Mouse (Mus musculus) liver, embryonic 14.5 days (tissue): ENCODE results near the gene Ntng2. TPM values are rescaled to one million over a fixed set of nuclear protein-coding genes. Genes with fewer than 3 reads are reported as not detected.

Experiments used
- ATAC-seq: fragments of 200-750 bp; cut with Nextera tagmentation; 2 replicates; pipeline ENCODE4 v1.8.0; 2017; ENCODE audit warnings: moderate number of reproducible peaks, mild to moderate bottlenecking, moderate library complexity; ENCODE audit not compliant: insufficient read depth
- DNase-seq, 3 experiments: peaks; one replicate each; pipeline ENCODE4 v3.0.0-alpha.2; 2012 to 2013; ENCODE audit warnings: low read depth in 3 of 3, low spot score in 3 of 3
- H3K27ac ChIP-seq: fragments of 300-500 bp; sonication (generic); 2 replicates; pipeline ENCODE4 v1.5.1; 2014; ENCODE audit warnings: moderate library complexity, mild to moderate bottlenecking, control low read depth, inconsistent platforms
- H3K27me3 ChIP-seq: fragments of 300-500 bp; sonication (generic); 2 replicates; pipeline ENCODE4 v1.6.1; 2014; ENCODE audit warnings: mild to moderate bottlenecking, low read length, moderate library complexity; ENCODE audit not compliant: control insufficient read depth, insufficient read depth
- H3K36me3 ChIP-seq: fragments of 300-500 bp; sonication (generic); replicated peaks from 2 replicates; pipeline ENCODE4 v1.6.1; 2014; ENCODE audit warnings: low read depth; ENCODE audit not compliant: control insufficient read depth, insufficient read depth
- H3K4me1 ChIP-seq, 2 experiments: fragments of 200-500 bp in 1 of 2; fragments of 300-500 bp in 1 of 2; sonication (generic) in 1 of 2; replicated peaks; 2 replicates each; pipeline ENCODE4 v1.6.1; 2012 to 2014; ENCODE audit warnings: antibody characterized with exemption in 1 of 2, inconsistent platforms in 1 of 2, low read length in 1 of 2; ENCODE audit not compliant: control insufficient read depth in 2 of 2, insufficient read depth in 2 of 2
- H3K4me2 ChIP-seq: fragments of 300-500 bp; sonication (generic); 2 replicates; pipeline ENCODE4 v1.6.1; 2014; ENCODE audit warnings: low read depth, mild to moderate bottlenecking, control low read depth, moderate library complexity
- H3K4me3 ChIP-seq, 2 experiments: fragments of 200-500 bp in 1 of 2; fragments of 300-500 bp in 1 of 2; sonication (generic) in 1 of 2; 2 replicates each; pipeline ENCODE4 v1.5.1; 2012 to 2014; ENCODE audit warnings: low read depth in 2 of 2, low read length in 2 of 2, mild to moderate bottlenecking in 2 of 2, control low read depth in 1 of 2, inconsistent platforms in 1 of 2, moderate library complexity in 1 of 2; ENCODE audit not compliant: insufficient read depth in 1 of 2
- H3K9ac ChIP-seq: fragments of 300-500 bp; sonication (generic); replicated peaks from 2 replicates; pipeline ENCODE4 v1.6.1; 2014; ENCODE audit warnings: mild to moderate bottlenecking, control low read depth, moderate library complexity
- H3K9me3 ChIP-seq: fragments of 300-500 bp; sonication (generic); 2 replicates; pipeline ENCODE4 v1.6.1; 2016; ENCODE audit warnings: low read length, mixed read lengths; ENCODE audit not compliant: control insufficient read depth
- CTCF ChIP-seq: IDR thresholded peaks from 2 replicates; pipeline ENCODE4 v1.5.1; 2016; ENCODE audit warnings: antibody characterized with exemption, low read depth, control low read depth
- EP300 ChIP-seq: IDR thresholded peaks from 2 replicates; pipeline ENCODE4 v1.6.1; 2016; ENCODE audit warnings: antibody characterized with exemption, low read depth
- WGBS: fragments of 180-500 bp; shearing (Covaris S2); extraction: QIAGEN DNeasy Blood & Tissue Kit; methylation state at CpG from one replicate; pipeline ENCODE4 v1.1.7; 2014; ENCODE audit not compliant: insufficient replicate concordance; 5-methylcytosine and 5-hydroxymethylcytosine counted together
- polyA plus RNA-seq, 2 experiments: library from polyadenylated mRNA; depleted of rRNA in 1 of 2; stranded (reverse) in 1 of 2; unstranded in 1 of 2; fragments of >200 nt; fragmentation: Nextera tagmentation in 1 of 2; extraction: Ambion mirVana in 1 of 2; gene quantifications; 2 replicates each; pipeline versions ENCODE4 v1.2.1 to v1.2.3; 2012 to 2014

Ntng2 gene
- 0.22 and 0.35 TPM in 2 replicates for polyA plus RNA-seq (2012; rRNA removed)
- 0.34 TPM in 1 of 2 replicates, not detected in the other for polyA plus RNA-seq (2014; fragmentation: Nextera tagmentation; extraction: Ambion mirVana)

- H3K9me3 ChIP-seq = no peaks in the 10 kb centered on the region
- H3K4me3 ChIP-seq = peak within 1 kb of the TSS; percentile 36 to 49
- peak within 1 kb of the TSS; percentile 59 for H3K4me2 ChIP-seq
- ATAC-seq (no peak), DNase-seq (peak in 1 of 3 experiments; percentile 7)
- WGBS = under 1% methylated on average over 52 of the region's 54 CpGs
- no peak within 1 kb of the TSS for H3K9ac ChIP-seq
- no peaks in the 10 kb centered on the region for H3K4me1 ChIP-seq
- H3K27ac ChIP-seq = no peak within 1 kb of the TSS
- TF ChIP-seq CTCF (no peak), EP300 (no peak)
- H3K36me3 ChIP-seq = no peaks in the 10 kb centered on the region
- H3K27me3 ChIP-seq = peaks cover 71% of the 10 kb centered on the region
These were observed at the start of gene Ntng2 for GRCm38 (mm10) chr2:29252599-29253204. Gene Ntng2 (minus strand): TSS chr2:29253005.

- no peak overlapping the region for H3K4me3 ChIP-seq
- no peaks in the 10 kb centered on the region for H3K27me3 ChIP-seq
- DNase-seq = no peak
- H3K4me1 ChIP-seq = no peaks in the 10 kb centered on the region
- H3K9ac ChIP-seq = no peak overlapping the region
- no peaks in the 10 kb centered on the region for H3K36me3 ChIP-seq
- no peaks in the 10 kb centered on the region for H3K9me3 ChIP-seq
- no peak for TF ChIP-seq EP300
- TF ChIP-seq CTCF = no peak
- 34% methylated on average over 3 of the region's 3 CpGs for WGBS
- H3K27ac ChIP-seq = no peak overlapping the region
- no peak overlapping the region for H3K4me2 ChIP-seq
- ATAC-seq = no peak
These were observed 42.8 kb upstream of the Ntng2 start for GRCm38 (mm10) chr2:29295557-29295956.

GRCm38 (mm10) chr2:29287651-29288050 is 34.8 kb upstream of the Ntng2 start:
- 47% methylated on average over 5 of the region's 5 CpGs for WGBS
- H3K9ac ChIP-seq = no peak overlapping the region
- no peaks in the 10 kb centered on the region for H3K27me3 ChIP-seq
- DNase-seq = no peak
- ATAC-seq = no peak
- H3K4me3 ChIP-seq = no peak overlapping the region
- no peak for TF ChIP-seq EP300
- TF ChIP-seq CTCF = no peak
- H3K4me1 ChIP-seq = no peaks in the 10 kb centered on the region
- no peaks in the 10 kb centered on the region for H3K36me3 ChIP-seq
- H3K4me2 ChIP-seq = no peak overlapping the region
- no peak overlapping the region for H3K27ac ChIP-seq
- H3K9me3 ChIP-seq = no peaks in the 10 kb centered on the region

- TF ChIP-seq EP300 (no peak), CTCF (no peak)
- H3K9me3 ChIP-seq = no peaks in the 10 kb centered on the region
- H3K27me3 ChIP-seq = no peaks in the 10 kb centered on the region
- H3K4me3 ChIP-seq = no peak overlapping the region
- no peaks in the 10 kb centered on the region for H3K36me3 ChIP-seq
- WGBS = 8% methylated on average over 5 of the region's 5 CpGs
- ATAC-seq (no peak), DNase-seq (no peak)
- no peak overlapping the region for H3K9ac ChIP-seq
- no peak overlapping the region for H3K27ac ChIP-seq
- no peak overlapping the region for H3K4me2 ChIP-seq
- no peaks in the 10 kb centered on the region for H3K4me1 ChIP-seq
These were observed 24.9 kb upstream of the Ntng2 start for GRCm38 (mm10) chr2:29277703-29278121.

GRCm38 (mm10) chr2:29271803-29272518 is 19.2 kb upstream of the Ntng2 start:
- no peak for DNase-seq
- no peaks in the 10 kb centered on the region for H3K4me1 ChIP-seq
- no peak for TF ChIP-seq EP300
- TF ChIP-seq CTCF = no peak
- no peak overlapping the region for H3K4me2 ChIP-seq
- no peaks in the 10 kb centered on the region for H3K9me3 ChIP-seq
- H3K36me3 ChIP-seq = no peaks in the 10 kb centered on the region
- no peak overlapping the region for H3K9ac ChIP-seq
- H3K27ac ChIP-seq = no peak overlapping the region
- no peak overlapping the region for H3K4me3 ChIP-seq
- 55% methylated on average over 7 of the region's 7 CpGs for WGBS
- H3K27me3 ChIP-seq = no peaks in the 10 kb centered on the region
- no peak for ATAC-seq
